Mouse (Mus musculus): Measurements from ENCODE around the gene Kif7.

The Kif7 gene

GRCm38 (mm10) chr7:79715187-79715981 is at the start of gene Kif7:
TSS of gene Kif7 (minus strand) at chr7:79715720.
- DNase-seq (ENCODE audit: low spot score), result peak; percentile 83

- DNase-seq (ENCODE audit: low spot score), result no peak
These were observed 46.6 kb upstream of the Kif7 start for GRCm38 (mm10) chr7:79762106-79762505.

- DNase-seq (ENCODE audit: low spot score), result no peak
These were observed 45.8 kb upstream of the Kif7 start for GRCm38 (mm10) chr7:79761124-79761876.

GRCm38 (mm10) chr7:79759766-79760165 is 44.2 kb upstream of the Kif7 start:
- no peak for DNase-seq (ENCODE audit: low spot score)

- DNase-seq (ENCODE audit: low spot score), result no peak
These were observed 42.7 kb upstream of the Kif7 start for GRCm38 (mm10) chr7:79758176-79758575.

GRCm38 (mm10) chr7:79756334-79756733 is 40.8 kb upstream of the Kif7 start:
- no peak for DNase-seq (ENCODE audit: low spot score)

GRCm38 (mm10) chr7:79749511-79749910 is 34.0 kb upstream of the Kif7 start:
- no peak for DNase-seq (ENCODE audit: low spot score)

- no peak for DNase-seq (ENCODE audit: low spot score)
These were observed 32.1 kb upstream of the Kif7 start for GRCm38 (mm10) chr7:79747659-79748058.

- DNase-seq (ENCODE audit: low spot score), result no peak
These were observed 29.1 kb upstream of the Kif7 start for GRCm38 (mm10) chr7:79744585-79744984.

GRCm38 (mm10) chr7:79744051-79744450 is 28.5 kb upstream of the Kif7 start:
- DNase-seq (ENCODE audit: low spot score), result no peak

GRCm38 (mm10) chr7:79742659-79743536 is 27.4 kb upstream of the Kif7 start, which contains the start of the genes Pex11a and Wdr93:
TSS of gene Pex11a (minus strand) at chr7:79743131.
TSS of gene Wdr93 (plus strand) at chr7:79743163.
- peak; percentile 90 for DNase-seq (ENCODE audit: low spot score)

- no peak for DNase-seq (ENCODE audit: low spot score)
These were observed 26.7 kb upstream of the Kif7 start for GRCm38 (mm10) chr7:79742277-79742658.

- no peak for DNase-seq (ENCODE audit: low spot score)
These were observed 24.8 kb upstream of the Kif7 start for GRCm38 (mm10) chr7:79740279-79740678.

- DNase-seq (ENCODE audit: low spot score), result no peak
These were observed 23.4 kb upstream of the Kif7 start for GRCm38 (mm10) chr7:79738913-79739312.

GRCm38 (mm10) chr7:79736511-79736910 is 21.0 kb upstream of the Kif7 start:
- DNase-seq (ENCODE audit: low spot score), result no peak

GRCm38 (mm10) chr7:79734563-79734962 is 19.0 kb upstream of the Kif7 start:
- no peak for DNase-seq (ENCODE audit: low spot score)

- DNase-seq (ENCODE audit: low spot score), result no peak
These were observed 17.1 kb upstream of the Kif7 start, which contains the start of gene Plin1 for GRCm38 (mm10) chr7:79732622-79733021. TSS of gene Plin1 (minus strand) at chr7:79732903.

GRCm38 (mm10) chr7:79731438-79731837 is 15.9 kb upstream of the Kif7 start:
- no peak for DNase-seq (ENCODE audit: low spot score)

GRCm38 (mm10) chr7:79729743-79730370 is 14.3 kb upstream of the Kif7 start:
- peak; percentile 20 for DNase-seq (ENCODE audit: low spot score)

GRCm38 (mm10) chr7:79729169-79729568 is 13.6 kb upstream of the Kif7 start:
- peak; percentile 83 for DNase-seq (ENCODE audit: low spot score)

GRCm38 (mm10) chr7:79728219-79728618 is 12.7 kb upstream of the Kif7 start:
- peak; percentile 85 for DNase-seq (ENCODE audit: low spot score)

- DNase-seq (ENCODE audit: low spot score), result peak; percentile 85
These were observed 11.6 kb upstream of the Kif7 start for GRCm38 (mm10) chr7:79727091-79727490.

Data from embryo, embryonic 10 days (tissue).